Mouse (Mus musculus) c-Kit-positive CD71-positive TER-119-negative erythroid progenitor cells, embryonic 14.5 days (primary cell): Measurements from ENCODE around the gene Serpinb9d.
"Not testable (repeated sequence)": the region's sequence is repeated elsewhere in the genome, so short reads cannot be mapped to it uniquely, and the experiment has no call there.

Experiments
- DNase-seq: peaks from one replicate; pipeline ENCODE4 v3.0.0-alpha.2; 2013; ENCODE audit warnings: low read depth

Gene Serpinb9d

DNA sequence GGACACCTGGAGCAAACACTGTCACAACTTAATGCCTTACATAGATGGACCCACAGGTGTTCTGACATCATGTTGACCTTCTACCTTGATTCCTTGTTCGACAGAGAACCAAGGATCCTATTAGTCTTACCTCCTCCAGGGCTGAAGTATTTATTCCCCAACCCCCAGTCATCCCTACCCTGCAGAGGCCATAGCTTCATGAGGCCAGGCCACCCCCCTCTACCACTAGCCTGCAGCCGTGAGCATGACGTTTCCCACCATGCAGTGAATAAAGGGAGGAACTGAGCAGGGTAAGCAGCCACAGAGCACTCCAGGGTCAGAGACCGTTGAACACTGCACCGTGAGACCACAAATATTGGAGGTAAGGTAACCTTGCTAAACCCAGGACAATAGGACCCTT is at the start of gene Serpinb9d:
Gene Serpinb9d, plus strand, starts transcription at position 301 of the 400 bp plus-strand sequence.
- DNase-seq, result no peak

DNA sequence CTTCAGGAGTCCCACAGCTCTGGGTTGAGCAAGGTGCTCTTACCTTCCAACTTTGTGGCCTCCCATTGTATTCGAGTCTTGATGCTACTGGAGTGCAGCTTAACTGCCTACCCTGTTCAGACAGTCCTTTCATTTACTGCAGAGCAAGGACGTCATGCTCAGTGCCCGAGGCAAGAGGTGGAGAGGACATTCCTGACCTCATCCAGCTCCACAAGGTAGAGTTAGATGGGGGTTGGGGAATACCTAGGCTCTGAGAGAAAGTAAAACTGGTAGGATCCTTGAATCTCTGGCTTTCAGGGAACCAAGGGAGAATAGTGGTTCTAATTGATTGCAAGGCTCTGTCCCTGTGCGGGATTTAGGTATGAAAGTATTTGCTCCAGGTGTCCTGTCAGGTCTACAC is 33.1 kb upstream of the Serpinb9d start, which contains the start of gene Serpinb9c:
Gene Serpinb9c, minus strand, starts transcription at position 101 of the 400 bp plus-strand sequence.
- DNase-seq, result no peak

DNA sequence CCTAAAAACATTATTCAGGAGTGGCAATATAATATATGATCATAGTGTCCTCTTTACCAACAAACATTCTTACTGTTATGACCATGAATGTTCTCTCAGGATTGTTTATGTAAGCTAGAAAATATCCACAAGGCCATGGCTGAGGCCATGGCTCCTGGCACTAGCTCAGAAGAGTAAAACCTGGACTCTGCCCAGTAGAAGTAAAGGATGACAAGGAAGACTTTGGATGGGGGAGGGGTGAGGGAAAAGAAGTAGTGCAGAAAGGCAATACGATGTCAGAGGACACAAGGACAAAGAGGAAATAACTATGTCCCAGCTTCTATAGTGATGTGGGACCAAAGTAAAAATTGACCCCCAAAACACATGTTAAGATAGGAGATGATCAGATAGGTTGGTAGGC is 2.3 kb upstream of the Serpinb9d start:
- DNase-seq, result not testable (repeated sequence)

DNA sequence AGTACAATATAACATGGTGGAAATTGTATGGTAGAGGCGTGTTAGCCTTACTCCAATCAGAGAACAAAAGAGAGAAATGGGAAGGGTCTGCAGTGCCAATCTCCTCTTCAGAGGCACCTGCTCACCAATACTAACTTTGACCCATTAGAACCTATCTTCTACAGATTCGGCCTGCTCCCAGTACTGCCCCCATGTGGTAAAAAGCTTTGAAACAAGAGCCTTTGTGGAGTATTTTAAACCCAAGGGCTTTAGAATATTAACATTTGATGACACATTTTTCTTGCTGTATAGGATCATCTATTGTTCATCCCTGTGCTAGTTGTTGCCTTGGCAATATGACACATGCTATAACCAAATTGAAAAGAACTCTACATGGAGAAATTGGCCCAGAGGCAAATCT is 7.0 kb downstream of the Serpinb9d start:
- DNase-seq, result no peak

DNA sequence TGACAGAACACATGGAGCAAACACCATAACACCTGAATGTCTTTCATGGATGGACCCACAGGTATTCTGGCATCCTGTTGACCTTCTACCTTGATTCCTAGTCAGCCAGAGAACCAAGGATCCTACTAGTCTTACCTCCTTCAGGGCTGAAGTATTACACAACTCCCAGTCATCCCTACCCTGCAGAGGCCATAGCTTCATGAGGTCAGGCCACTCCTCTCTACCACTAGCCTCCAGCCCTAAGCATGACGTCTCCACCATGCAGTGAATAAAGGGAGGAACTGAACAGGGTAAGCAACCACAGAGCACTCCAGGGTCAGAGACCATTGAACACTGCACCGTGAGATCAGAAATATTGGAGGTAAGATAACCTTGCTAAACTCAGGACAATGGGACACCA is 56.6 kb downstream of the Serpinb9d start, which contains the start of gene Serpinb9e:
Gene Serpinb9e, plus strand, starts transcription at position 301 of the 400 bp plus-strand sequence.
- DNase-seq, result not testable (repeated sequence)
